Mouse (Mus musculus) myocyte (in vitro differentiated cells): ENCODE data around the gene Sf3a1. TPM values are rescaled to one million over a fixed set of nuclear protein-coding genes. Genes with fewer than 3 reads are reported as not detected.

ENCODE experiments used
- H3K27me3 ChIP-seq: one replicate; pipeline ENCODE4 v1.6.1; 2011; ENCODE audit not compliant: control insufficient read depth, insufficient read depth, insufficient read length
- H3K36me3 ChIP-seq: one replicate; pipeline ENCODE4 v1.6.1; 2011; ENCODE audit not compliant: control insufficient read depth, insufficient read depth
- H3K4me2 ChIP-seq: one replicate; pipeline ENCODE4 v1.6.1; 2011; ENCODE audit warnings: low read depth, control low read depth
- H3K4me3 ChIP-seq: one replicate; pipeline ENCODE4 v1.5.1; 2011; ENCODE audit warnings: mild to moderate bottlenecking, control low read depth, moderate library complexity
- H3K79me2 ChIP-seq: one replicate; pipeline ENCODE4 v1.6.1; 2011; ENCODE audit not compliant: control insufficient read depth, insufficient read depth
- H3ac ChIP-seq: one replicate; pipeline ENCODE4 v1.6.1; 2011; ENCODE audit not compliant: control insufficient read depth, insufficient read length
- CEBPB ChIP-seq: IDR thresholded peaks from 2 replicates; pipeline ENCODE4 v1.6.1; 2011; ENCODE audit warnings: mild to moderate bottlenecking, moderate library complexity; ENCODE audit not compliant: poor library complexity, insufficient read depth, severe bottlenecking
- E2F4 ChIP-seq: IDR thresholded peaks from one replicate; pipeline ENCODE4 v1.6.1; 2011; ENCODE audit warnings: mild to moderate bottlenecking, control low read depth, moderate library complexity; ENCODE audit not compliant: insufficient read depth
- MAX ChIP-seq: IDR thresholded peaks from one replicate; pipeline ENCODE4 v1.6.1; 2011; ENCODE audit warnings: low read depth, mild to moderate bottlenecking, control low read depth
- MYOD1 ChIP-seq, 3 experiments: IDR thresholded peaks; one replicate each; pipeline ENCODE4 v1.6.1; 2011; ENCODE audit warnings: control low read depth in 2 of 3, low read depth in 2 of 3, mild to moderate bottlenecking in 2 of 3, moderate library complexity in 1 of 3; ENCODE audit not compliant: insufficient read length in 2 of 3, control insufficient read depth in 1 of 3
- MYOG ChIP-seq, 3 experiments: IDR thresholded peaks; one replicate each; pipeline ENCODE4 v1.6.1; 2011; ENCODE audit warnings: control low read depth in 2 of 3, low read depth in 2 of 3, mild to moderate bottlenecking in 2 of 3; ENCODE audit not compliant: insufficient read length in 2 of 3, control insufficient read depth in 1 of 3, insufficient read depth in 1 of 3
- POLR2A ChIP-seq: IDR thresholded peaks from one replicate; pipeline ENCODE4 v1.6.1; 2011; ENCODE audit warnings: low read depth, mild to moderate bottlenecking, control low read depth, moderate library complexity; ENCODE audit not compliant: insufficient read length
- POLR2AphosphoS2 ChIP-seq: IDR thresholded peaks from one replicate; pipeline ENCODE4 v1.6.1; 2011; ENCODE audit warnings: low read depth, control low read depth; ENCODE audit not compliant: insufficient read length
- REST ChIP-seq: IDR thresholded peaks from one replicate; pipeline ENCODE4 v1.6.1; 2011; ENCODE audit warnings: mild to moderate bottlenecking, control low read depth, moderate library complexity; ENCODE audit not compliant: insufficient read depth, insufficient read length
- SRF ChIP-seq: IDR thresholded peaks from one replicate; pipeline ENCODE4 v1.6.1; 2011; ENCODE audit warnings: low read depth; ENCODE audit not compliant: control insufficient read depth, insufficient read length
- TCF12 ChIP-seq: IDR thresholded peaks from one replicate; pipeline ENCODE4 v1.6.1; 2011; ENCODE audit warnings: mild to moderate bottlenecking, control low read depth; ENCODE audit not compliant: poor library complexity, insufficient read depth, severe bottlenecking
- TCF3 ChIP-seq: IDR thresholded peaks from one replicate; pipeline ENCODE4 v1.6.1; 2011; ENCODE audit warnings: low read depth, control low read depth; ENCODE audit not compliant: insufficient read length
- USF1 ChIP-seq: IDR thresholded peaks from one replicate; pipeline ENCODE4 v1.6.1; 2011; ENCODE audit warnings: low read depth, mild to moderate bottlenecking, control low read depth, moderate library complexity
- polyA plus RNA-seq: library from polyadenylated mRNA; unstranded; fragments of >200 nt; fragmentation: generic; extraction: Trizol; gene quantifications from one replicate; pipeline ENCODE4 v1.2.1, GENCODE M21; 2012; ENCODE audit warnings: missing spikeins

Gene Sf3a1
- polyA plus RNA-seq, 1 experiment: 47.0 TPM

DNA sequence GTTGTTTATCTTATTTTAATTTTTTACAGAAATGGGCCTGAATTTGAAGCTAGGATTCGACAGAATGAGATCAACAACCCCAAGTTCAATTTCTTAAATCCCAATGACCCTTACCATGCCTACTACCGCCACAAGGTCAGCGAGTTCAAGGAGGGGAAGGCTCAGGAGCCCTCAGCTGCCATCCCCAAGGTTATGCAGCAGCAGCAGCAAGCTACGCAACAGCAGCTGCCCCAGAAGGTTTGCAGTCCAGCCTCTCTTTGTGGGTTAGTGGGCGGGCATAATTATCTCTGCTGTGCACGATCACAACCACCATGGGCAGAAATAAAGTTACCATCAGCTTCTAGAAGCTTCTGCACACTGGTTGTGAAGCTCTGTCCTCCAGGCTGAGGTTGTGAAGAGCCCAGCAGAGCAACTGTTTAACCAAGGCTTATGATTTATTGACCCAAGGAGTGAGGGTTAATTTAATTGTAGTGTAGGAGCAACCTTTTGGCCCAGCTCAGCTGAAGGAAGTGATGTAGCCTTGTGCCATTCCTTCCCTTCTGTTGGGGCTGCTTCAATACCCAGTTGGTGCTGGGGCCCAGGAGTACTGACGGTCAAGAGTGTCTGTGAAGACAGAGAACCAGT is 6.4 kb downstream of the Sf3a1 start:
- H3ac ChIP-seq: no peak overlapping the region
- H3K4me3 ChIP-seq: no peak overlapping the region
- TF ChIP-seq MYOD1 (IDR thresholded peaks at IDR 0.05; ENCODE audit: control insufficient read depth in 1 of 3, insufficient read length in 2 of 3, low read depth in 2 of 3) (peak in 1 of 3 experiments; percentile 57), MYOG (IDR thresholded peaks at IDR 0.05; ENCODE audit: control insufficient read depth in 1 of 3, insufficient read depth in 1 of 3, insufficient read length in 2 of 3, low read depth in 2 of 3) (peak in 2 of 3 experiments; percentile 34 to 79), CEBPB (no peak)
- H3K36me3 ChIP-seq: peaks cover 65% of the 10 kb centered on the region
- no peak overlapping the region for H3K4me2 ChIP-seq
- H3K27me3 ChIP-seq: no peaks in the 10 kb centered on the region
- H3K79me2 ChIP-seq: peaks cover 50% of the 10 kb centered on the region

DNA sequence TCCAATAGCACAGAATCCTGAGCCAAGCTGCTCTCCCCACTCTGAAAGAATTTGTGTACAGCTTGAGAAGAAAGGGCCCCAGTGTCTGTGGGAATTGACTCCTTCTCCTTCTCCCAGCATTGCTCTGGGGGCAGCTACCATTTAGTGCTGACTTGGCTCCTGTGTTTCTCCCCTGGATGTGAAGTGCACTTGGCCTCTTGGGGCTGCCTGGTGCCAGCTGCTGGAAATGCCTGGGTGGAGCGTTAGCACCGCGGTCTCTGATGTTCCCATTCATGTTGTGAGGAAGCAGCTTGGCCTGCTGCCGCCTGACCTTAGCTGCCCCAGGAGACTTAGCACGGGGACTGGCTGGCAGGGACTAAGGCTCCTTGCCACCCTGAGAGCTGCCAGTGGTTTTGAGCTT is 14.4 kb downstream of the Sf3a1 start:
- no peaks in the 10 kb centered on the region for H3K79me2 ChIP-seq
- no peak overlapping the region for H3K4me2 ChIP-seq
- H3ac ChIP-seq: no peak overlapping the region
- H3K4me3 ChIP-seq: no peak overlapping the region
- peaks cover 90% of the 10 kb centered on the region for H3K36me3 ChIP-seq
- H3K27me3 ChIP-seq: no peaks in the 10 kb centered on the region
- TF ChIP-seq MYOG (IDR thresholded peaks at IDR 0.05; ENCODE audit: control insufficient read depth in 1 of 3, insufficient read depth in 1 of 3, insufficient read length in 2 of 3, low read depth in 2 of 3) (peak in 2 of 3 experiments; percentile 9 to 42), SRF (no peak)

GRCm38 (mm10) chr11:4177716-4178115 is 17.6 kb downstream of the Sf3a1 start:
- Histone ChIP-seq H3K79me2 (no peaks in the 10 kb centered on the region), H3ac (no peak overlapping the region), H3K27me3 (no peaks in the 10 kb centered on the region), H3K4me2 (no peak overlapping the region), H3K36me3 (peaks cover 85% of the 10 kb centered on the region), H3K4me3 (no peak overlapping the region)
- TF ChIP-seq MAX (no peak), POLR2A (no peak), CEBPB (no peak), SRF (no peak), MYOG (IDR thresholded peaks at IDR 0.05; ENCODE audit: control insufficient read depth in 1 of 3, insufficient read depth in 1 of 3, insufficient read length in 2 of 3, low read depth in 2 of 3) (no peak), E2F4 (no peak), TCF12 (no peak), USF1 (no peak), MYOD1 (IDR thresholded peaks at IDR 0.05; ENCODE audit: control insufficient read depth in 1 of 3, insufficient read length in 2 of 3, low read depth in 2 of 3) (no peak), POLR2AphosphoS2 (no peak), REST (no peak), TCF3 (no peak)

DNA sequence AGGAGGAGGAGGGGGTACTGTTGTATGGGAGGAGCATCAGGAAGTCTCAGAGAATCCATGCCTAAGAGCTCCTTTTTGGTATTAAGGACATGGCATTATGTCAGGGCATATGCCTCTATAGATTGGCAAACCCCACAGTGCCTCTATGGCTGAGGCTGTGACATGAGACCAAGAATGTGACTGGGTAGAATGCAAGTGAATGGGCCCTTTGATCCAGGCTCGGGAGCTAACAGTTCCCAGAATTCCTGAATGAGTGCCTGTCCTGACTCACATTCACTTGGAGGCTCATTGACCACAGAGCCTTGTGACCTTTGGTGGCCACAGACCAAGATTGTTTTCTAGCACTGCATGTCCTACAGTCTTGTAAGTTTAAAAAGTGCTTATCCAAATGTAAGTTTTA is 21.9 kb downstream of the Sf3a1 start:
- Histone ChIP-seq H3K4me3 (no peak overlapping the region), H3ac (no peak overlapping the region), H3K27me3 (no peaks in the 10 kb centered on the region), H3K4me2 (peak overlapping the region; percentile 3), H3K36me3 (peaks cover 52% of the 10 kb centered on the region), H3K79me2 (no peaks in the 10 kb centered on the region)
- TF ChIP-seq TCF12 (no peak), POLR2AphosphoS2 (no peak), POLR2A (no peak), TCF3 (no peak), E2F4 (no peak), CEBPB (no peak), MYOD1 (IDR thresholded peaks at IDR 0.05; ENCODE audit: control insufficient read depth in 1 of 3, insufficient read length in 2 of 3, low read depth in 2 of 3) (no peak), USF1 (no peak), MAX (no peak), SRF (no peak)

DNA sequence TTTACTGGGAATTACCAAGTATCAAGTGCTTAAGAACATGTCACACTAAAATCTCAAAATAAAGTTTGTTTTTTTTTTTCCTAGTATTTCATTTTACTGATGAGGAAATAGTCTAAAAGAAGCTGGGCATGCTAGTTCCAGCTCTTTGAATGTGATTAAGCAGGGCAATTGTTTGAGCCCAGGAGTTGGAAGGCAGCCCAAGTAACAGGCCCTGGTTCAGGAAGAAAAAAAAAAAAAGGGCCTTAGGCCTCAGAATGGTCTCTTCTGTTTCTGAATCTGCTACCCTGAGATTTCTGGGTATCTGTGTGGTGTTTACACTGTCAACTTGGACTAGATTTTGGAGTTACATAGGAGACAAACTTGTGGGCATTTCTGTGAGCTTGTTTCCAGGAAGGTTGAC is 23.4 kb downstream of the Sf3a1 start:
- H3K79me2 ChIP-seq: no peaks in the 10 kb centered on the region

More for the DNA sequence above, 23.4 kb downstream of the Sf3a1 start:
- Histone ChIP-seq H3K36me3 (peaks cover 39% of the 10 kb centered on the region), H3K27me3 (no peaks in the 10 kb centered on the region), H3K4me3 (no peak overlapping the region), H3K4me2 (no peak overlapping the region), H3ac (no peak overlapping the region)
- TF ChIP-seq MAX (no peak), MYOG (IDR thresholded peaks at IDR 0.05; ENCODE audit: control insufficient read depth in 1 of 3, insufficient read depth in 1 of 3, insufficient read length in 2 of 3, low read depth in 2 of 3) (no peak), MYOD1 (IDR thresholded peaks at IDR 0.05; ENCODE audit: control insufficient read depth in 1 of 3, insufficient read length in 2 of 3, low read depth in 2 of 3) (no peak), USF1 (no peak), POLR2A (no peak), E2F4 (no peak), TCF3 (no peak), POLR2AphosphoS2 (no peak), CEBPB (no peak), SRF (no peak), REST (no peak)
